Mouse (Mus musculus): ENCODE results near the gene Elp1.

Elp1 gene

DNA sequence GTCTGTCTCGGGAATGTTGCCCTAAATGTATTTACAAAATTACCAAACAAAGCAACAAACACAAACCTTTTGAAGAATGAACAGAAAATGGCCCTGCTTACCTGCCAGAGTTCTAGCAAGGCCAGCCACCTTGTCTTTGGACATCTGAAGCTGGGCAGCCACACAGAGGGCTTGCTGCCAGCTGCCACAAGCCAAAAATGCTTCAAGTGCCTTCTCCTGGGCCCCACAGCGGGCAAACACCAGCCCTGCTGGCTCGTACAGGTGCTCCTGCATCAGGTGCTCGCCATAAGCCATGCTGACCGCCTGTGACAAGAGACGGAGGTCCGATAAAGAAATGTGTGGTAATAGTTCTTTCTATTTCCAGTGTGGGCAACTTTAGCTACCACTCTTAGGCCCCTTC, 33.2 kb downstream of the Elp1 start:
- no peak for DNase-seq (ENCODE audit: low spot score)

GRCm38 (mm10) chr4:56767861-56768284, 34.3 kb downstream of the Elp1 start:
- DNase-seq (ENCODE audit: low spot score), result no peak

- no peak for DNase-seq (ENCODE audit: low spot score)
These were observed 44.4 kb downstream of the Elp1 start for GRCm38 (mm10) chr4:56757693-56758092.

DNA sequence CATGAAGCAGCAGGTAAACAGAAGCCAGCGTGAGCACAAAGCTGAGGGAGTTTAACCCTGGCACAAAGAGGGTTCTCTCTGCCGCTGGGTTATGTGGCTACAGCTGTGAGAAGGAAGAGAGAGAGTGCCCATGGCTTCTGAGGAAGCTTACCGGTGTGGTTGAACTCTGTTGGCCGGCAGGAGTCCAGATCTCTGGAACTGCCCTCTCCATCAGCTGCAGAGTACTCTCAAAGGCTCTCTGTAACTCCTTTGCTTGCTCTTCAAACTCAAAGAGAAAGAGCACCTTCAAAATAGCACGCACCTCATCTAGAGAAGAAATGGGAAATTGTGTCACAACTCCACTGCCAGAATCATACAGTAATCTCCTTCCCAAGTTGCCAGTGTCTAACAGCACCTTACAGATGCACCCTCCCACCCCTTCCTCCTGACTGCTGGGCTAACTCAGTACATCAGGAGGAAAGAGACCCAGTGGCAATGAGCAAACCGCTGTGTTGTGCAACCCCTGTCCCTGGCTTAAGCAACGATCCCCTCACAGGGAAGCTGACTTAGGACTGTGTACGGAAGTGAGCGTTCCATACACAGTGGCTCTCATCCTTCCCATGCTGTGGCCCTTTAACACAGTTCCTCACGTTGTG, 45.0 kb downstream of the Elp1 start:
- DNase-seq (ENCODE audit: low spot score), result no peak

- DNase-seq (ENCODE audit: low spot score), result no peak
These were observed 46.1 kb downstream of the Elp1 start for GRCm38 (mm10) chr4:56756021-56756420.

GRCm38 (mm10) chr4:56747456-56747855, 54.7 kb downstream of the Elp1 start:
- DNase-seq (ENCODE audit: low spot score), result no peak

DNA sequence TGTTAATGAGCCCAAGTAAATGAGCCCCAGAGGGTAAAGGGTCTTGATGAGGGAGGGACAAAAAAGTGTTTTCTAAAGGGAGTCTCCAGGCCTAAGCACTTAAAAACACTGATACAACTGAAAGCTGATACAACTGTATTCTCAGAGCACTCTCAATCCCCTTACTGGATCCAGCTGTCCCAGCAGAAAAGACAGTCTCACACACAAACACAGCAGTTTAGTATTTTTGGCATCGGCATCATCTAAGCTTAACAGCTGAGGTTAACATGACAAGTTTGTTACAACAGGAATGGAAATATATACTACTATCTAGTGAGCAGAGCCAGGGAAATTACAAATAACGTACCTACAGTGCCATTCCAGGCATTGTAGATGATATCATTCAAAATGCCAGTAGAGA, 55.8 kb downstream of the Elp1 start:
- no peak for DNase-seq (ENCODE audit: low spot score)

GRCm38 (mm10) chr4:56743363-56744195, 58.6 kb downstream of the Elp1 start, which contains the start of gene Actl7a:
TSS of gene Actl7a (plus strand) at chr4:56743413.
- DNase-seq (ENCODE audit: low spot score), result no peak

DNA sequence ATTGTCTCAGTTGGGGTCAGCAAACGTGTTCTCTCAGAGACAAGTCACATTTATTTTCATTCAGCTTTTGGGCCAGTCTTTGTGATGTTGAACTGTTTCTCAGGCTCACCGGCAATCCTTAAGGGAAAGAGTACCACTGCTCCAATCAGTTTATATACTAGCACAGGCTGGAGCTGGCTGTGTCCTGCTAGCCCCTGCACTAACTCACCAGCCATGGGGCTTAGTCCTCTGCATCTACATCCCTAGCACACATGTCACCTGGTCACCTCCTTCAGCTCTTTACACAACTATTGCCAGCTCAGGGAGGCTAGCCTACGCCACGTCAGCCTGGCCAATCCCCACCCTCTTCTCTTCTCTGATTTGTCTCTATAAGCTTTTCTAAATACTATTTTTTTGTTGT, 59.4 kb downstream of the Elp1 start:
- DNase-seq (ENCODE audit: low spot score), result no peak

- DNase-seq (ENCODE audit: low spot score), result no peak
These were observed 61.1 kb downstream of the Elp1 start, which contains the start of gene Actl7b for GRCm38 (mm10) chr4:56741041-56741493. TSS of gene Actl7b (minus strand) at chr4:56741443.

GRCm38 (mm10) chr4:56740611-56741010, 61.5 kb downstream of the Elp1 start:
- DNase-seq (ENCODE audit: low spot score), result no peak

DNA sequence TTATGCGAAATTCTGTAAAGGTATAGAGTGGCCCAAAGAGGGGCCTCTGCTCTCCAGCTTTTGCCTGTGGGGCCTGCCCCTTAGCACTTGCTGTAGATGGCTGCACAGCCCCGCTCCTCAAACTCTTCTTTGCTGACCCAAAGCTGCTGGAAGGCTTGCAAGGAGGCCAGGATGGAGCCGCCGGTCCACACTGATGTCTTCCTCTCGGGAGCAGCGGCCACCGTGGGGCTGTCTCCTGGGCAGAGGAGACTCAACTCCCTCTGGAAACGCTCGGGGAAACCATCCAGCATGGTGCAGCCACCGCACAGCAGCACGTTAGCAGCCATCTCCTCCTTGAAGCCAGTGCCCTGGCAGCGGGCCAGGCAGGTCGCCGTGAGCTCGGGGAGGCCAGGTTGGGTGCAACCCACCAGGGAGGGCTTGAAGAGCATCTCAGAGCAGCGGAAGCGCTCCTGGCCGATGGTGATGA, 62.1 kb downstream of the Elp1 start, which contains the start of gene Gm26657:
Gene Gm26657 (plus strand): TSS at position 51 of the 466 bp plus-strand sequence.
- DNase-seq (ENCODE audit: low spot score), result no peak

DNA sequence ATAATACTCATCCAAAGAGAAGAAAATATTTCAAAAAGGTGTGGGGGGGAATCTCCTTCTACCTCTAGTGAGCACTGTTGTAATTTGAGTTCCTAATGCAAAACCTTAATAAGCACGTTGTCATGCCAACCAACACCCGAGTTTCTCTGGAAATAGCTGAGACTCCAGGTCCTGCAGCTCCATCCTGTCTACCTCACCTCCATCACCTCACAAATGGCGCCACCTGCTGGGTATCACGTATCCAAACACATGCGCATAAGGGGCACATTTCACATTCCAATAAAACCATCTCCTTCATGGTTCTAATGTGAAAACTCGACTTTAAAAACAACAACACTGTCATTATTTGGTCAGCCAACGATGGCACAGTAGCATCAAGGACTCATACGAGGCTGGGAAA, 76.3 kb downstream of the Elp1 start:
- peak; percentile 18 for DNase-seq (ENCODE audit: low spot score)

GRCm38 (mm10) chr4:56723237-56723636, 78.9 kb downstream of the Elp1 start:
- no peak for DNase-seq (ENCODE audit: low spot score)

DNA sequence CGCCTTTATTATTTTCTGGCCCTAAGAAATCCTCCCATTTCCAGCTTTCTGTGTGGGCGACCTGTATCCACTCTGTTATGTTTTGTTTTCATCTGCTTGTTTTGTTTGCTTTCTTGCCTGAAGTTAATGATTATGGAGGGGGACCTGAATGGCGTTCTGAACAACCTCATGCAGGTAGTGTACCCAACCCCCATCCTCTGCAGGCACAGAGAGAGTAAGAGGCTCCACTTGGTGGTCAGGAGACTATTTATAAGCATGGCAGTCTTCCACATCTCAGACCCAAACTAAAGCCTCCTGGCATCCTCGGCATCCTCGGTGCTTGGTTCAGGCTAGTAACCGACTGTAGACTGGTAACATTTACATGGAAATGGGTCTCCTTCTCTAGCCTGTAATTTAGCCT, 79.8 kb downstream of the Elp1 start:
- DNase-seq (ENCODE audit: low spot score), result no peak

- DNase-seq (ENCODE audit: low spot score), result no peak
These were observed 80.7 kb downstream of the Elp1 start for GRCm38 (mm10) chr4:56721469-56721868.

DNA sequence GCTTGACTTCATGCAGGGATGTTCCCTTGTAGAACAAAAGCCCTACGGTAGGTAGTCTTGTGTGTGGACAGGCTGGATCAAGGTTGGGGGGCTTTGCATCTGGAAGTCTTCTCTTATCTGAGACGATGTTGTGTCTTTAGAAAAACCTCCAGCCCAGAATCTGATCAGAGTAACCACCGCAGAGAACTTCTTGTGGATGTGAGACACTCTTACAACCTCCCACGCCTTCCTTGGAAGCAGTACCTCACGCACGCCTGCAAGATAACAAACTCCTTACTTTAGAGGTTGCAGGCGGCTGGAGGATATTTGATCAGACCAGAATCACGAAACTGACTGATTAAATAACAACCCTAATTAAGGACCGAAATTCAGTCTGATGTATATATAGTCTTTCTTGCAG, 81.7 kb downstream of the Elp1 start:
- no peak for DNase-seq (ENCODE audit: low spot score)

DNA sequence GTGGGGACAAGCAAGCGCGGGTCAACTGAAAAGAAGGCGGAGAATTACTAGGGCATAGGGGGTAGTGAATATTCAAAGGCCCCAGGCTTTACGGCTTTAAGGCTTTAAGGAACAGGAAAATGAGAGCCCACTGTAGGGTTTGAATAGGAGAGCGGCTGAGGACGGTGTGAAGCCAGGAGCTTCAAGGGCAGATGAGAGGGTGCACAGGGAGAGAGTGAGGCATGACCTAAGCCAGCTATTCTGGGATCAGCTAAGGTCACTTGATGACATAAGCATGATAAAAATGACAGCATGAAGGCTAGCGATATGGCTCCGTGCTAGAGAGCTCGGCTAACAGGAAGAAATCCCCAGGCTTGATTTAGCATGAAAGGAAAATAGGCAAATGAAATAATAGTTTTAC, 82.7 kb downstream of the Elp1 start:
- DNase-seq (ENCODE audit: low spot score), result no peak

GRCm38 (mm10) chr4:56718573-56719442, 83.3 kb downstream of the Elp1 start:
- DNase-seq (ENCODE audit: low spot score), result no peak

DNA sequence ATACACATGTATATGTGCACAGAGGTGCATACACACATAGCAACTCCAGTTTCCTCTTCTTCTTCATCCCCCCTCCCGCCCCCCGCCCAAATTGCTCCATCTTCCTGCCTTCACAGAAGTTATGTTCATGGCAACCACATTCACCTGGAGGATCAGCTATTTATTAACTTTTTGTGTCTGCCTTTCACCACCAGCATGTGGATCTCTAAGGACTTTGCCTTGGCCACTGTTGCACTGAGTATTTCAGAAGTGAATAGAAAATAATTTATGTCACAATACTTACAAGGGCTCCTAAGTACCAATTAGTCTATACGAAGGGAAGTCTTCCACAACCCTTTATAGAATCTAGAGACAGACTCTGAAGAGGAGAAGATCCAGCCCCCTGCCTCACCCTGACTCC, 84.2 kb downstream of the Elp1 start:
- DNase-seq (ENCODE audit: low spot score), result no peak

- DNase-seq (ENCODE audit: low spot score), result no peak
These were observed 85.3 kb downstream of the Elp1 start for GRCm38 (mm10) chr4:56716801-56717200.

GRCm38 (mm10) chr4:56713155-56713554, 89.0 kb downstream of the Elp1 start:
- DNase-seq (ENCODE audit: low spot score), result no peak

Data from urinary bladder, postnatal 14 days (tissue).